Mouse (Mus musculus) ovary, adult 2 months (tissue): ENCODE measurements around the gene Tdpoz5. TPM values are rescaled to one million over a fixed set of nuclear protein-coding genes. Genes with fewer than 3 reads are reported as not detected.

Experiments
- polyA plus RNA-seq: library from polyadenylated mRNA; depleted of rRNA; stranded (reverse); fragments of >200 nt; gene quantifications from 2 replicates; pipeline ENCODE4 v1.2.3, GENCODE M21; 2012; rRNA removed

The Tdpoz5 gene
- not detected in 2 replicates for polyA plus RNA-seq

GRCm38 (mm10) chr3:93961214-93961613 is at the start of gene Tdpoz5:
Tdpoz5 (minus strand) TSS chr3:93961314.

DNA sequence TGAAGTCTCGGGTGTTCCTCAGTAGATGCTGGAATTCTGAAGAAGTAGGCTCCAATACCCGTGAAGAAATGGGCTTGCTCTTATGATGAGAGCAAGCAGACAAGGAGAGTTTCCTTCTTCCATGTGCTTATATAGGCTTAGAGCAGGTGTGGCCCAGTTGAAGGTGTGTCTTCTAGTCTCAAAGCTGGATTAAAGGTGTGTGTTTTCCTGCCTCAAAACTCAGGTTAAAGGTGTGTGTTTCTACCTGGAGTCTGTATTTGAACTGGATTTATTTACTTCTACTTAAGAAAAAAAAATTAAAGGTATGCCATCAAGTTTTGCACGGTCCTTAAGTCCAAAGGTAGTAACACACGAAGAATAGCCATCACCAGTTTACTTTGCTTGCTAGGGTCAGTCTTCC is 17.7 kb downstream of the Tdpoz5 start, which contains the start of gene Gm9117:
TSS of gene Gm9117 (minus strand) at position 101 of the 400 bp plus-strand sequence.

Other genes with a start within 250 kb of the Tdpoz5 start
- not detected in 2 replicates for gene Gm5773, start 188.3 kb downstream of the Tdpoz5 start, polyA plus RNA-seq
- not detected in 2 replicates for gene Tdpoz4, start 164.9 kb downstream of the Tdpoz5 start, polyA plus RNA-seq
- gene Tdpoz3, start 135.3 kb downstream of the Tdpoz5 start, polyA plus RNA-seq: not detected in 2 replicates
- gene Gm9117, start 17.8 kb downstream of the Tdpoz5 start, polyA plus RNA-seq: not detected in 2 replicates
- not detected in 2 replicates for gene Gm9125, start 93.6 kb upstream of the Tdpoz5 start, polyA plus RNA-seq
- gene Gm10697, start 111.3 kb upstream of the Tdpoz5 start, polyA plus RNA-seq: not detected in 2 replicates
- not detected in 2 replicates for gene Gm10696, start 216.9 kb upstream of the Tdpoz5 start, polyA plus RNA-seq
- not detected in 2 replicates for gene Gm5286, start 235.4 kb upstream of the Tdpoz5 start, polyA plus RNA-seq